Mouse (Mus musculus) B cell, adult 62 days (primary cell): Measurements from ENCODE around the gene Fbxl2. TPM values are rescaled to one million over a fixed set of nuclear protein-coding genes. Genes with fewer than 3 reads are reported as not detected.

Source experiments
- total RNA-seq: library from RNA; stranded (reverse); gene quantifications from 4 replicates; pipeline ENCODE4 v1.2.4, GENCODE M21; 2023

Fbxl2 gene
- total RNA-seq: 0.39 to 0.75 TPM (median 0.55 TPM) in 3 of 4 replicates, not detected in the other

DNA sequence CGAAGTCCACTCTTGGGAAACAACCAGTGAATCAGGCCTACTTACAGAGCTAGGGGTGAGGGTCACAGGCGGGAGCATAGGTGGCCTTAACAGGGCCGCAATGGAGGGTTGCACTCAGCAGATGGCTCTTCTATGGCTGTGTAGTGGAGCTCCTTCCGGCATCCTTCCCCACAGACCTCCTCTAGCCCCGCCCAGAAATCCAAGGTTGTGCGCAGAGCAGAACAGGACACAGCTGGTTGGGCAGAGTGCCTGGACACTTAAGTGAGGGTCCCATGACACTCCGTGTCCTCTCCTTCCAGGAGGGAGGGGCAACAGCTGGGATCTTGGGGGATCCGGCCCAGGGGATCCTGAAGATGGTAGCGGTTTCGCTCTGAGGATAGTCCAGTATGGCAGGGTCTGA, at the start of gene Fbxl2:
Fbxl2 (minus strand) TSS at position 164 of the 400 bp plus-strand sequence.

DNA sequence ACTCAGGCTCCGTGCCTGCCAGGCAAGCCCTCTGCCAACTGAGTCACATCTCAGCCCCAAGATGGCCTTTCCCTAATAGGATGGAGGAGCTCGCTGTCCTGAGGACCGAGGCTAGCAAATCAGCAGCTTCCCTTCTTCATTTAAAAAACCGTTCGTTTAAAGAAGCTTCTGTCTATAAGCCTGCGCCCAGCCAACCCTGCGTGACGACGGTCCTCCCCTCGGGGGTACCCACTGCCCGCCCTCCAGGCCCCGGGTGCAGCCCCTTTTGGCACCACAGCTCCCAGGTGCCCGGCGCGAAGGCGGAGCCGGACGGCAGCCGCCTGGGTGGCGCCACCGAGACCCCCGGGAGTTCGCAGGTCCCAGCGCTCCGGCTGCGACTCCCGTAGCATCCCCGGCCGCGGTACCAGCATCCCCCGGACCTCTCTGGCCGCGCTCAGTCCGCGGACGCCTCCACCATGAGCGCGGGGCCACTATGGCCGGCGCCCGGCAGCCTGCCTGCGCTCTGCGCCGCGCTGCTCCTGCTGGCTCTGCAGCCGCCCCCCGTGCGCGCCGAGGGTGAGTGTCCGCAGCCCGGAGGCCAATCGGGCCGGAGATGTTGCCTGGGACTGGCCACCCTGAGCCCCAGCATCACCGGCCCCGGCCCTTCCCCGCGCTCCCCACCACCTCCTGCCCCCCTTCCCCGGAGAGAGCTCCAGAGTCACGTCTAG, 11.3 kb upstream of the Fbxl2 start, which contains the start of gene Susd5:
Susd5 (plus strand) TSS at position 51 of the 707 bp plus-strand sequence.

DNA sequence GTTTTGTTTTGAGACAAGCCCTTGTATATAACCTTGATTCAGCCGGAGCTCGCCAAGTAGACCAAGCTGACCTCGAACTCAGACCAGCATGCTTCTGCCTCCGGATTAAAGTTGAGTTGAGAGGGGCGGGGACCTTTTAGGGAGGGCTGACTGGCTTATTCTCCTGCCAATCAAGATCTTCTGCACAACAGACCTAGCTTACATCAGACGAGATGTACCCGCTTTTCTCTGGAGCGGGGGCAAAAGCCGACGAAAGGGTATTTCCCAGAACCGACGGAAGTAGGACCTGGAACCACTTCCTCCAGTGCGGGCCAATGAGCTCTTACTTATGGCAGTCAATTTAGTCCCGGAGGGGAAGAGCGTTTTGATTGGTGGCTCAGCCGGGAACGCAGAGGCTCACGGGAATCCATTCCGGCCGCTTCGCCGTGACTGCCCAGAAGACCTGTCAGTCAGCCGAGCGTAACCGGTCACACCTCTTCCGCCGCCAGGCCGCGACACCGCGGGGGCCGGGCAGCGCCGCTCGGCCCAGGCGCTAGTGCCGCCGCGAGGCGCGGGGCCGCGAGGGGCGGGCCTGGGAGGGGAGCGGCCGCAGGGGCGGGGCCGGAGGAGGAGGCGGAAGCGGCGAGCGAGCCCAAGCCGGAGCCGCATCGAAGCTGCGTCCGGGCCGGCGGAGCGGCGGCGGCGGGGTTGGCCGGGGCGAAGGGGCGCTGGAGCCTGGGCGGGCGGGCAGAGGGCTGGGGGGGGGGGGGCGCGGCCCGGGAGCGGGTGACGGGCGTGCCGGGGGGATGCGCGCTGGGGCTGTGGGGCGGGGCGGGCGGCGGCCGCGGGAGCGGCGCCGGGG, 115.2 kb downstream of the Fbxl2 start, which contains the start of gene Ubp1:
Ubp1 (plus strand) TSS at position 401 of the 841 bp plus-strand sequence.

Other genes starting within 250 kb of the Fbxl2 start
- gene Ubp1, start 115.3 kb downstream of the Fbxl2 start, total RNA-seq: 146 to 157 TPM (median 154 TPM) in 4 replicates
- not detected in 4 replicates for gene Susd5, start 10.9 kb upstream of the Fbxl2 start, total RNA-seq